Mouse (Mus musculus) liver, embryonic 14.5 days (tissue): ENCODE results near the gene H2afy.

Experiments used
- CTCF ChIP-seq: IDR thresholded peaks from 2 replicates; pipeline ENCODE4 v1.5.1; 2016; ENCODE audit warnings: antibody characterized with exemption, low read depth, control low read depth
- EP300 ChIP-seq: IDR thresholded peaks from 2 replicates; pipeline ENCODE4 v1.6.1; 2016; ENCODE audit warnings: antibody characterized with exemption, low read depth

- TF ChIP-seq CTCF (no peak), EP300 (no peak)
Measured at GRCm38 (mm10) chr13:56052781-56053180, 83.4 kb downstream of the H2afy start.
